Mouse (Mus musculus): ENCODE results near the gene 7420426K07Rik. TPM values are rescaled to one million over a fixed set of nuclear protein-coding genes. Genes with fewer than 3 reads are reported as not detected.
A peak's percentile ranks its signal among the peaks of the same experiment; 100 is the strongest.

Gene 7420426K07Rik
- polyA plus RNA-seq, 1 experiment from 2014 or later: not detected

DNA sequence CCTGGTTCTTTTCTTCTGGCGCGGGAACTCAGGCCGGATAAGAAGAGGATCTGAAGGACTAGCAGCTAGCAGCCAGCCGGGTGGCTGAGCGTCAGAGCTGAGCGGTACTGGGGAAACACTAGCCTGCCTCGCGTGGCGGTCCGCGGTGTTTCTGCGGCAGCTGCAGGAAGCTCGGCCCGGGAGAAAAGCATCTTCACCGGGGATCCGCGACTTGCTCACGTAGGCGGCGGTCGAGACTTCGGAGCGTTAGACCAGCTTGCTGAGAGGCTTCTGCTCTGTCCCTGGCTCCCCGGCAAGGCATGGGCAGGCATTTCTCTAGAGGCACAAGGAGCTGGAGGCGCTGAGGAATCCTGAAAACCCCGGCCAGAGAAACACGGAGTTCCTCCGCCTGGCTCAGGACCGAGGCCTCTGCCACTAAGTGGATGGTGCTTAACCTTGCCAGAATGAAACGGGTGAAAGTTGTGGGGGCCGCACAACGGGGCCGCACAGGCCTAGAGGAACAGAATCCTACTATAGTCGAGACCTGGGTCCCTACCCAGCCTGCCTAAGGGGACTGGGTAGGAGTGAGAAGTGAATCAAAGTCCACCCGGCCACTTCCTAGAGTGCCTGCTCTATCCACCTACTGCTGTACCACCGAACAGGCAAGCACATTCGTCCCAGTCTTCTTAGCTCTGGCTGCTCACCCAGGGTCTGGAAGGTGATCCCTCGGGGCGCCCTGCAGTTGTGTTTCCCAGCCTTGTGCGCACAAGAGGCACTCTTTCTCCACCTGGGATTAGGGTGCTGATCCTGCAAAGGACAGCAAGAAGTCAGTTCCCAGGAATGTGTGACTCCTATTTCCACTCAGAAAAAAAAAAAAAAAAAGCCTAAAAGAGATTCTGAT lies 49.5 kb downstream of the 7420426K07Rik start:
- H3K27ac ChIP-seq (replicated peaks): peak overlapping the region; percentile 35
- peak; percentile 69 for DNase-seq (ENCODE audit: low spot score)
- H3K4me3 ChIP-seq: peak overlapping the region; percentile 66
- H3K27me3 ChIP-seq (replicated peaks; ENCODE audit: low read depth, poor library complexity, severe bottlenecking): peaks cover 88% of the 10 kb centered on the region
- H3K36me3 ChIP-seq (replicated peaks): no peaks in the 10 kb centered on the region; the same call in 1 of the 2 replicates
- no peaks in the 10 kb centered on the region for H3K9me3 ChIP-seq
- WGBS: under 1% methylated on average over 40 of the region's 40 CpGs
- peaks cover 40% of the 10 kb centered on the region for H3K4me1 ChIP-seq

DNA sequence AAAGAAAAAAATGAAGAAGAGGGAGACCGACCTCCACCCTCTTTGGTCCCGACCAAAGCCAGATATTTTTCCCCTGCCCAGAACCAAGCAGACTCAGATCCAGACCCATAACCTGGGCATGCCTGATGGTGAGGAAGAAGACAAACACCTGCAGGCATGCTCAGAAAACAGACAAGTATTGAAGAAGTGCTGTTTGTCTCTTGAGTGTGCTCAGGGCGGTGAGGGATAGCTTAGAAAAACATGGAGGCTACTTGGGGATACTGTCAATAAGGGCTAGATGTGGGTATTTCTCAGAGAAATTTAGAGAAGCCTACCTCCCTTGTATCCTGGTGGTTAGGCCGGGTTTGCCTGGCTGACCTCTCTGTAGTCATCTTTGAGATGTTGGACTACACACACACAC lies 50.4 kb downstream of the 7420426K07Rik start:
- no peaks in the 10 kb centered on the region for H3K9me3 ChIP-seq
- no peak for DNase-seq (ENCODE audit: low spot score)
- no peak overlapping the region for H3K27ac ChIP-seq (replicated peaks)
- H3K36me3 ChIP-seq (replicated peaks): no peaks in the 10 kb centered on the region; the same call in 1 of the 2 replicates
- H3K4me1 ChIP-seq: peaks cover 40% of the 10 kb centered on the region
- WGBS: 5% methylated on average over 4 of the region's 4 CpGs
- peak overlapping the region; percentile 66 for H3K4me3 ChIP-seq
- peaks cover 96% of the 10 kb centered on the region for H3K27me3 ChIP-seq (replicated peaks; ENCODE audit: low read depth, poor library complexity, severe bottlenecking)

DNA sequence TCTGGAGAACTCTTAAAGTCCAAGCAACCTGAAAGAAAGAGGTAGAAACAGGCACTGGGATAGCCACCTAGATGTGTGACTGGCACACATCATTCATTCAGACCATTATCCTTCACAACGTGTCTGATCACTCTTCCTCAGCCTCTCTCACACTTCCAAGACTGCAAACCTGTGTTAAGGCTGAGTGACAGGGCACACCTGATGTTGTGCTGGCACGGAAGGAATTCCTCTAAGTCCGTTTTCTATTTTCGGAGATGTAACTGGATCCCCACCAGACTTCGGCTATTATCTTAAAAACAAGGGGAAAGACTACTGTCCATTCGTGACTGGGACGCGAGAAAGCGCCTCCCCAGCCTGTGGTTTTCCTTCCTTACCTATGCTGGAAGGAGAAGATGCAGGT lies 50.9 kb downstream of the 7420426K07Rik start:
- Histone ChIP-seq H3K36me3 (replicated peaks) (no peaks in the 10 kb centered on the region; the same call in 1 of the 2 replicates), H3K27ac (replicated peaks) (no peak overlapping the region), H3K9me3 (no peaks in the 10 kb centered on the region), H3K4me3 (peak overlapping the region; percentile 66), H3K4me1 (peaks cover 40% of the 10 kb centered on the region), H3K27me3 (replicated peaks; ENCODE audit: low read depth, poor library complexity, severe bottlenecking) (peaks cover 98% of the 10 kb centered on the region)
- no peak for DNase-seq (ENCODE audit: low spot score)
- 3% methylated on average over 9 of the region's 9 CpGs for WGBS

Other genes with a start within 250 kb of the 7420426K07Rik start
- 0.18 TPM in 1 of 2 replicates, not detected in the other for gene Prr23a1, start 60.6 kb upstream of the 7420426K07Rik start, polyA plus RNA-seq (2016; fragmentation: Nextera tagmentation; extraction: Ambion mirVana)
- not detected in 2 replicates for gene Prr23a2, start 46.6 kb upstream of the 7420426K07Rik start, polyA plus RNA-seq (2016; fragmentation: Nextera tagmentation; extraction: Ambion mirVana)
- gene Prr23a3, start 38.4 kb upstream of the 7420426K07Rik start, polyA plus RNA-seq (2016; fragmentation: Nextera tagmentation; extraction: Ambion mirVana): 0.08 and 0.10 TPM in 2 replicates
- 1.9 and 2.4 TPM in 2 replicates for gene Foxl2, start 52.2 kb downstream of the 7420426K07Rik start, polyA plus RNA-seq (2016; fragmentation: Nextera tagmentation; extraction: Ambion mirVana)
- gene Faim, start 83.3 kb downstream of the 7420426K07Rik start, polyA plus RNA-seq (2016; fragmentation: Nextera tagmentation; extraction: Ambion mirVana): 58.1 and 61.8 TPM in 2 replicates
- not detected in 2 replicates for gene Gm1123, start 132.6 kb downstream of the 7420426K07Rik start, polyA plus RNA-seq (2016; fragmentation: Nextera tagmentation; extraction: Ambion mirVana)
- 1.3 and 1.4 TPM in 2 replicates for gene Pik3cb, start 237.5 kb downstream of the 7420426K07Rik start, polyA plus RNA-seq (2016; fragmentation: Nextera tagmentation; extraction: Ambion mirVana)

Measured in embryonic facial prominence, embryonic 10.5 days (tissue).